Mouse (Mus musculus) cerebellum, adult 11-12 months (tissue): Measurements from ENCODE around the gene Dedd2.
A peak's percentile ranks its signal among the peaks of the same experiment; 100 is the strongest.

Experiments
- DNase-seq: peaks from one replicate; pipeline ENCODE4 v3.0.0; 2022

Gene Dedd2

GRCm38 (mm10) chr7:25174343-25174742, 46.1 kb downstream of the Dedd2 start:
- DNase-seq: no peak

- DNase-seq: no peak
These were observed 47.7 kb downstream of the Dedd2 start for GRCm38 (mm10) chr7:25172669-25173068.

- DNase-seq: no peak
These were observed 49.8 kb downstream of the Dedd2 start for GRCm38 (mm10) chr7:25170583-25170982.

- no peak for DNase-seq
These were observed 54.3 kb downstream of the Dedd2 start for GRCm38 (mm10) chr7:25166106-25166505.

GRCm38 (mm10) chr7:25156158-25156648, 64.2 kb downstream of the Dedd2 start:
- no peak for DNase-seq

GRCm38 (mm10) chr7:25155469-25156157, 64.8 kb downstream of the Dedd2 start:
- DNase-seq: no peak

- no peak for DNase-seq
These were observed 65.8 kb downstream of the Dedd2 start for GRCm38 (mm10) chr7:25154648-25155047.

GRCm38 (mm10) chr7:25153841-25154240, 66.6 kb downstream of the Dedd2 start:
- DNase-seq: no peak

- peak; percentile 46 for DNase-seq
These were observed 68.4 kb downstream of the Dedd2 start for GRCm38 (mm10) chr7:25151916-25152556.

- DNase-seq: no peak
These were observed 69.4 kb downstream of the Dedd2 start for GRCm38 (mm10) chr7:25151009-25151408.

- no peak for DNase-seq
These were observed 70.2 kb downstream of the Dedd2 start for GRCm38 (mm10) chr7:25150151-25150663.
